Mouse (Mus musculus) midbrain, postnatal 0 days (tissue): ENCODE results near the gene Slc26a1. TPM values are rescaled to one million over a fixed set of nuclear protein-coding genes. Genes with fewer than 3 reads are reported as not detected.
A peak's percentile ranks its signal among the peaks of the same experiment; 100 is the strongest.
"Not testable (repeated sequence)": the region's sequence is repeated elsewhere in the genome, so short reads cannot be mapped to it uniquely, and the experiment has no call there.

Source experiments
- ATAC-seq: fragments of 200-750 bp; cut with Nextera tagmentation; 2 replicates; pipeline ENCODE4 v1.8.0; 2017; ENCODE audit warnings: moderate number of reproducible peaks, mild to moderate bottlenecking, moderate TSS enrichment, moderate library complexity; ENCODE audit not compliant: low FRiP score
- DNase-seq: peaks from one replicate; pipeline ENCODE4 v3.0.0-alpha.2; 2015; ENCODE audit warnings: low spot score
- H3K27ac ChIP-seq: fragments of 300-500 bp; sonication (generic); 2 replicates; pipeline ENCODE4 v1.5.1; 2014; ENCODE audit warnings: low read depth, mild to moderate bottlenecking, low read length, mixed read lengths
- H3K27me3 ChIP-seq: fragments of 300-500 bp; sonication (generic); 2 replicates; pipeline ENCODE4 v1.6.1; 2014; ENCODE audit warnings: low read length, control low read depth, mixed read lengths; ENCODE audit not compliant: insufficient read depth
- H3K36me3 ChIP-seq: fragments of 300-500 bp; sonication (generic); 2 replicates; pipeline ENCODE4 v1.6.1; 2014; ENCODE audit warnings: low read length, control low read depth, mixed read lengths; ENCODE audit not compliant: insufficient read depth
- H3K4me1 ChIP-seq: fragments of 300-500 bp; sonication (generic); 2 replicates; pipeline ENCODE4 v1.6.1; 2014; ENCODE audit warnings: mild to moderate bottlenecking, control low read depth, antibody characterized with exemption, low read length, mixed read lengths; ENCODE audit not compliant: insufficient read depth
- H3K4me2 ChIP-seq: fragments of 300-500 bp; sonication (generic); 2 replicates; pipeline ENCODE4 v1.6.1; 2014; ENCODE audit warnings: low read depth, mild to moderate bottlenecking, low read length, mixed read lengths; ENCODE audit not compliant: poor library complexity, severe bottlenecking
- H3K4me3 ChIP-seq: fragments of 300-500 bp; sonication (generic); 2 replicates; pipeline ENCODE4 v1.5.1; 2014; ENCODE audit warnings: low read depth, mild to moderate bottlenecking, low read length, moderate library complexity
- H3K9ac ChIP-seq: fragments of 300-500 bp; sonication (generic); replicated peaks from 2 replicates; pipeline ENCODE4 v1.6.1; 2014; ENCODE audit warnings: mild to moderate bottlenecking, low read length, moderate library complexity, mixed read lengths; ENCODE audit not compliant: poor library complexity, severe bottlenecking
- H3K9me3 ChIP-seq: fragments of 300-500 bp; sonication (generic); 2 replicates; pipeline ENCODE4 v1.6.1; 2016; ENCODE audit warnings: low read length, control low read depth
- CTCF ChIP-seq: IDR thresholded peaks from 2 replicates; pipeline ENCODE4 v1.5.1; 2016; ENCODE audit warnings: antibody characterized with exemption, mild to moderate bottlenecking
- WGBS: fragments of 180-500 bp; shearing (Covaris S2); extraction: QIAGEN DNeasy Blood & Tissue Kit; methylation state at CpG from one replicate; pipeline ENCODE4 v1.1.7; 2014; 5-methylcytosine and 5-hydroxymethylcytosine counted together
- polyA plus RNA-seq: library from polyadenylated mRNA; unstranded; fragments of >200 nt; fragmentation: Nextera tagmentation; extraction: Ambion mirVana; gene quantifications from 2 replicates; pipeline ENCODE4 v1.2.1, GENCODE M21; 2015
- total RNA-seq: library from RNA; depleted of rRNA; stranded (reverse); fragments of >200 nt; gene quantifications from 2 replicates; pipeline ENCODE4 v1.2.3, GENCODE M21; 2014

Slc26a1 gene
- total and polyA plus RNA-seq, 2 experiments from 2014 or later = 4.2 to 10.1 TPM

DNA sequence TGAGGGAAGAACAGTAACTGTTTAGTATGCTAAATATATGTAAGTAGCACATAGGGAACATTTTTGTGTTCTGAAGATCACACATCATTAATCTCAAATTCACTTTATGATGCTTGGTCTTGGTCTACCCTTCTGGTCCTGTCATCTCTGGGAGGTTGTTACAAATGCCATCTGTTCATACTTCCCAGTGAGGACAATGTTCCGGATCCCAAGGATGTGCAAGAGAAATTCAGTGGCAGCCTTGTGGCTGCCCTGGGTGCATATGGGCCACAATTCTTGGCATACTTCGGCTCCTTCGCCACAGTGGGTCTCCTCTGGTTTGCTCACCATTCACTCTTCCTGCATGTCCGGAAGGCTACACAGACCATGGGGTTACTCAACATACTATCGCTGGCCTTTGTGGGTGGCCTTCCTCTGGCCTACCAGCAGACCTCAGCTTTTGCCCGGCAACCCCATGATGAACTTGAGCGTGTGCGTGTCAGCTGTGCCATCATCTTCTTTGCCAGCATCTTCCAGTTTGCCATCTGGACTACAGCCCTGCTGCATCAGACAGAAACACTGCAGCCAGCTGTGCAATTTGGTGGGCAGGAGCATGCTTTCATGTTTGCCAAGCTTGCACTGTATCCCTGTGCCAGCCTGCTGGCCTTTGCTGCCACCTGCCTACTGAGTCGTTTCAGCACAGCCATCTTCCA lies 29.6 kb downstream of the Slc26a1 start:
- peaks cover 46% of the 10 kb centered on the region for H3K36me3 ChIP-seq
- no peak overlapping the region for H3K9ac ChIP-seq
- H3K4me3 ChIP-seq = no peak overlapping the region
- H3K4me2 ChIP-seq = no peak overlapping the region
- peak; percentile 38 for TF ChIP-seq CTCF
- H3K9me3 ChIP-seq = no peaks in the 10 kb centered on the region
- DNase-seq (peak; percentile 77), ATAC-seq (peak; percentile 42; the same call in 1 of the 2 replicates)
- H3K27me3 ChIP-seq = no peaks in the 10 kb centered on the region
- WGBS = 92% methylated on average over 9 of the region's 9 CpGs
- 0 out of 2 replicates have a peak overlapping the region, but pooled peaks have one; percentile 26 for H3K27ac ChIP-seq
- no peaks in the 10 kb centered on the region for H3K4me1 ChIP-seq

DNA sequence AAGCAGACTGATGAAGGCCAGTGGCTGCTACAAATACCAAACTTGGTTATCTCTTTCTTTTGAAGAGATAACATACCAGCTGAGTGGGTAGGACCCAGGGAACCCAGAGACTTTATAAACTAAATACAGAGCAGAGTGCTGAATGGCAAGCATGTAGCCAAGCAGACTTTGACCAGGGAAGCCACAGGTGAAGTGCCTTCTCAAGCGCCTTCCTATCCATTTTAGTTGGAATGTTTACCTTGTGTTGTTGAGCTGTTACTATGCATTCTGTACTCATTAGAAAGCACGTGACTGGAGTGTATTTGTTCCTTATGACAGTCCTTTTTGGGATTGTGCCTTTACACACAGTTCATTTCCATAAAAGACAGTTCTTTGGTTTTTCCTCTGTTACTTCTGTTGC lies 31.7 kb downstream of the Slc26a1 start:
- Histone ChIP-seq H3K36me3 (peaks cover 28% of the 10 kb centered on the region), H3K4me2 (no peak overlapping the region), H3K9ac (no peak overlapping the region), H3K4me3 (no peak overlapping the region), H3K9me3 (no peaks in the 10 kb centered on the region), H3K27me3 (no peaks in the 10 kb centered on the region), H3K4me1 (no peaks in the 10 kb centered on the region), H3K27ac (no peak overlapping the region)
- ATAC-seq = no peak
- no peak for TF ChIP-seq CTCF
- DNase-seq = no peak
- WGBS = 76% methylated on average over 2 of the region's 2 CpGs

DNA sequence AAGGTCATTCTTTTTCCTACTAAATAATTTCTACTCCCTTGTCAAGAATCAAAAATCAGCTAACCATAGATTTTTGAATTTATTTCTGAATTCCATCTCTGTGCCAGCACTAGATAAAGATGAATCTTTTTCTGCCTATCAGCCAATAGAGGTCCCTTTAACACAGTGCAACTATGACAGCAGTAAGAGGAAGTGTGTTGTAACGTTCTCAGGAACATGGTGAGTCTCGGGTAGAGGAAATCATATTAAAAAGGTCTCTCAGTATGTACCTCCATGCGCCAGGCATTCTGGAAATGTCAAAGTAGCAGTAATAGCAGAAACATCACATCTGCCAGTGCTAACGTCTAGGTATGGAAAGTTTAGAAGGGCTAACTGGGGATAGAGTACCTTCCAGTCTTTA lies 39.2 kb downstream of the Slc26a1 start:
- Histone ChIP-seq H3K4me3 (no peak overlapping the region), H3K4me2 (no peak overlapping the region), H3K27me3 (no peaks in the 10 kb centered on the region), H3K27ac (no peak overlapping the region), H3K9ac (no peak overlapping the region), H3K4me1 (no peaks in the 10 kb centered on the region), H3K9me3 (no peaks in the 10 kb centered on the region), H3K36me3 (no peaks in the 10 kb centered on the region)
- 79% methylated on average over 4 of the region's 4 CpGs for WGBS
- TF ChIP-seq CTCF = no peak
- ATAC-seq = no peak
- no peak for DNase-seq

DNA sequence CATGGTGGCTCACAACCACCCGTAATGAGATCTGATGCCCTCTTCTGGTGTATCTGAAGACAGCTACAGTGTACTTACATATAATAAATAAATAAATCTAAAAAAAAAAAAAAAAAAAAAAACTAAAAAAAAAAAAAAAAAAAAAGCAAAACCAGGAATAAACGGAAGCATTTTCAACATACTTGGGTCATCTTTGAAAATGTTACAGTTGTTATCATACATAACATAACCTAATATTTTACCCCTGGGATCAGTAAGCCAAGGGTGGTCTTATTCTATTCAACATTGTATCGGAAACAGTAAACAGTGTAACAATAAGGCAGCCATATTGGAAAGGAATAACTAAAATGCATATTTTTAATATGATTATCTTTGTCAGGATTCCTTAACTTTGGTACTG lies 41.3 kb downstream of the Slc26a1 start:
- not testable (repeated sequence) for H3K9me3 ChIP-seq, H3K27ac ChIP-seq, ATAC-seq, H3K4me2 ChIP-seq, H3K9ac ChIP-seq, H3K27me3 ChIP-seq, H3K4me1 ChIP-seq, H3K36me3 ChIP-seq, DNase-seq, H3K4me3 ChIP-seq
- 83% methylated on average over 2 of the region's 3 CpGs for WGBS

DNA sequence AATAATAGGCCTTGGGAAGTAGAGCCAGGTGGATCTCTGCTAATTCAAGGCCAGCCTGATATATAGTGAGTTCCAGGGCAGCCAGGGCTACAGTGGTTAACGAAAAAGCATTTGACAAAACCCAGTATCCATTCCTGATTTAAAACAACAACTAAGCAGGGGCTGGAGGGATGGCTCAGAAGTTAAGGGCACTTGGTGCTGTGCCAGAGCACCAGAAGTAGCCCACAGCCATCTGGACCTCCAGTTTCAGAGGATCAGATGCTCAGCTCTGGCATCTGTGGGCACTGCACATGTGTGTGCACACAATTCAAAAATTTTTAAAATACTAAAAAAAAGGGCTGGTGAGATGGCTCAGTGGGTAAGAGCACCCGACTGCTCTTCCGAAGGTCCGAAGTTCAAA lies 41.7 kb downstream of the Slc26a1 start:
- 98% methylated on average over 4 of the region's 4 CpGs for WGBS
- peak; percentile 12 for DNase-seq
- no peaks in the 10 kb centered on the region for H3K27me3 ChIP-seq

DNA sequence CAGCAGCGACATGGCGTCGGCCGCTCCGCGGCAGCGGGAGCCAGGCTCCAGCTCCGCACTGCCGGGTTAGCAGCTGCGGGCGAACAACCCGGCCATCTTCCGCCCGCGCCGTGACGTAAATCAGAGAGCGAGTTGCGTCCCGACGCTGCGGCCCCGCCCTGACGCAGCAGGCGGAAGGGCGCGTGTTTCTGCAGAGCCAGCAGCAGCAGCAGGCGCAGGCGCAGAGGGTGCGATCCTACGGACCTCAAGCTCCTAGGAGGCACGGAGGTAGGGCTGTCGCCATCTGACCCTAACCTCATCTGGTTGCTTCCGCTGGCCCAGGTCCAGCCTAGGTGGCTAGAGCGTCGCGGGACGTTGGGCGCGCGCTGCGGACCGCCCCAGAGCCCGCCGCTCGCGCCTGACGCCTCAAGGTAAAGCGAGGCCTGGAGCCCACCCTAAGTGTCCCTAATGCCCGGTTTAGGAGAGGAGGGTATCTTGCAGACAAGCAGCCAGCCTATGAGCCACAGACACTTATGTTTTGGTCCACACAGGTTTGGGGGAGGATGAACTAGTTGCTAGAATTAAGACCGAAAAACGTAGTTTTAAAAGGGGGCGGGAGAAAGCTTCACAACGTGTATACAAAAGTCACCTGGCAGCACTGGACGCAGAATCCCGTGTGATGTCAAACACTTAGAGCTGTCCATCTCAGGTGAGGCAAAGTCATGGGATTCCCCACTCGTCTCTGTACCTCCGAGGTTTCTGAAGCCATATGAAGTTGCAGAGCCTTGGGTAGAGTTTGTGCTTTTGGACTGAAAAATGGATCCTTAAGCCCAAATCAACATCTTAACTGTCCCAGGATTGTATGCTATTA lies 45.5 kb downstream of the Slc26a1 start, which contains the start of the genes Gak and Tmem175:
Gak (minus strand) TSS at position 122 of the 850 bp plus-strand sequence.
Tmem175 (plus strand) TSS at position 137 of the 850 bp plus-strand sequence.
- ATAC-seq (peak; percentile 97), DNase-seq (peak; percentile 96)
- under 1% methylated on average over 58 of the region's 58 CpGs for WGBS
- Histone ChIP-seq H3K27me3 (no peaks in the 10 kb centered on the region), H3K27ac (peak within 1 kb of the TSS; percentile 89), H3K9me3 (no peaks in the 10 kb centered on the region), H3K9ac (peak within 1 kb of the TSS; percentile 97), H3K36me3 (no peaks in the 10 kb centered on the region), H3K4me3 (peak within 1 kb of the TSS; percentile 91), H3K4me2 (peak within 1 kb of the TSS; percentile 62), H3K4me1 (peaks cover 5% of the 10 kb centered on the region; the same call in 1 of the 2 replicates)
- no peak for TF ChIP-seq CTCF

More for the DNA sequence above, 41.7 kb downstream of the Slc26a1 start:
- Histone ChIP-seq H3K9me3 (no peaks in the 10 kb centered on the region), H3K4me1 (peaks cover 5% of the 10 kb centered on the region; the same call in 1 of the 2 replicates), H3K27ac (no peak overlapping the region), H3K9ac (no peak overlapping the region), H3K4me3 (no peak overlapping the region), H3K4me2 (no peak overlapping the region), H3K36me3 (no peaks in the 10 kb centered on the region)
- no peak for TF ChIP-seq CTCF
- ATAC-seq = no peak
